Mouse (Mus musculus) gastrocnemius, adult 2 months (tissue): Measurements from ENCODE around the gene Coil. TPM values are rescaled to one million over a fixed set of nuclear protein-coding genes. Genes with fewer than 3 reads are reported as not detected.
A peak's percentile ranks its signal among the peaks of the same experiment; 100 is the strongest.
"Not testable (repeated sequence)": the region's sequence is repeated elsewhere in the genome, so short reads cannot be mapped to it uniquely, and the experiment has no call there.

ENCODE experiments used
- DNase-seq: peaks from one replicate; pipeline ENCODE4 v3.0.0; 2022
- H3K27ac ChIP-seq: fragments of 200-600 bp; 2 replicates; pipeline ENCODE4 v1.8.1; 2022; ENCODE audit warnings: mild to moderate bottlenecking
- H3K4me3 ChIP-seq: fragments of 200-600 bp; 2 replicates; pipeline ENCODE4 v1.8.1; 2022; ENCODE audit warnings: mild to moderate bottlenecking, moderate library complexity
- CTCF ChIP-seq: fragments of 200-600 bp; IDR thresholded peaks from 2 replicates; pipeline ENCODE4 v1.8.1; 2022; ENCODE audit warnings: antibody characterized with exemption, mild to moderate bottlenecking, moderate library complexity
- intact Hi-C: fragments of 180-260 bp; cut with DNase I; formaldehyde crosslinking; loops from one replicate; pipeline ENCODE4 v1.15.1; 2025
- total RNA-seq, 2 experiments: library from RNA; stranded (reverse); gene quantifications; 2 replicates each; pipeline ENCODE4 v1.2.3; 2021

The Coil gene
- total RNA-seq, 2 experiments from 2014 or later: 3.8 to 4.6 TPM

DNA sequence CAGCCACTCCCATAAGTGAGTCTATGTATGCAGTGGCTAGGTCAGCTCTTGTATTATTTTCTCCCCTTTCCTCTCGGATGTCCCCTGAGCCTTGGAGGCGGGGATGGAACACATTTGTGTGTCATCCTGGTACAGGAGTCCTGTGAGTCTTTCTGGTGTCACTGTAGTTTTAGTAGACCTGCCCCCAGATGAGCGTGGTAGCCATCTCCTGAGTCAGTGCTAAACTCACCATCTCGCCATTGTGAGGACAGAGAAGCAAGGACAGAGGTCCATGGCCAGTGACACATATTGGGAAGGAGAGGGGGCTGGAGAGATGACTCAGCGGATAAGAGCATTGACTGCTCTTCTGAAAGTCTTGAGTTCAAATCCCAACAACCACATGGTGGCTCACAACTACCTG is 7.1 kb downstream of the Coil start:
- intact Hi-C loops: no loop called here
- no peak overlapping the region for H3K4me3 ChIP-seq
- H3K27ac ChIP-seq: no peak overlapping the region
- no peak for TF ChIP-seq CTCF
- DNase-seq: no peak

GRCm38 (mm10) chr11:88981337-88981736 is 11.3 kb downstream of the Coil start:
- Histone ChIP-seq H3K4me3 (no peak overlapping the region), H3K27ac (no peak overlapping the region)
- DNase-seq: no peak
- intact Hi-C loops: no loop called here
- no peak for TF ChIP-seq CTCF

GRCm38 (mm10) chr11:88986616-88987015 is 16.6 kb downstream of the Coil start:
- no peak for TF ChIP-seq CTCF
- intact Hi-C loops: no loop called here

GRCm38 (mm10) chr11:88988956-88989355 is 18.9 kb downstream of the Coil start:
- H3K27ac ChIP-seq: no peak overlapping the region
- intact Hi-C loops: loop anchor here (1.0 kb wide), 1 partner anchor 50 kb away; no protein-coding TSS in a partner anchor
- no peak overlapping the region for H3K4me3 ChIP-seq
- no peak for DNase-seq
- no peak for TF ChIP-seq CTCF

More at GRCm38 (mm10) chr11:88986616-88987015, 16.6 kb downstream of the Coil start:
- Histone ChIP-seq H3K4me3 (no peak overlapping the region), H3K27ac (no peak overlapping the region)
- no peak for DNase-seq

- intact Hi-C loops: loop anchor here (1.0 kb wide), 1 partner anchor 50 kb away; no protein-coding TSS in a partner anchor
- Histone ChIP-seq H3K27ac (no peak overlapping the region), H3K4me3 (no peak overlapping the region)
- peak; percentile 75 for TF ChIP-seq CTCF
- no peak for DNase-seq
Observed at GRCm38 (mm10) chr11:88989530-88989929, 19.5 kb downstream of the Coil start.

- TF ChIP-seq CTCF: no peak
- Histone ChIP-seq H3K27ac (no peak overlapping the region; the same call in 1 of the 2 replicates), H3K4me3 (no peak overlapping the region)
- no peak for DNase-seq
- intact Hi-C loops: loop anchor here (1.0 kb wide), 1 partner anchor 46 kb away; no protein-coding TSS in a partner anchor
Observed at GRCm38 (mm10) chr11:88993186-88993585, 23.1 kb downstream of the Coil start.

- TF ChIP-seq CTCF: peak; percentile 74
- intact Hi-C loops: loop anchor here (1.0 kb wide), 1 partner anchor 46 kb away; no protein-coding TSS in a partner anchor
- DNase-seq: peak; percentile 56
- Histone ChIP-seq H3K27ac (peak overlapping the region; percentile 69), H3K4me3 (no peak overlapping the region)
Observed at GRCm38 (mm10) chr11:88993625-88994024, 23.6 kb downstream of the Coil start.

DNA sequence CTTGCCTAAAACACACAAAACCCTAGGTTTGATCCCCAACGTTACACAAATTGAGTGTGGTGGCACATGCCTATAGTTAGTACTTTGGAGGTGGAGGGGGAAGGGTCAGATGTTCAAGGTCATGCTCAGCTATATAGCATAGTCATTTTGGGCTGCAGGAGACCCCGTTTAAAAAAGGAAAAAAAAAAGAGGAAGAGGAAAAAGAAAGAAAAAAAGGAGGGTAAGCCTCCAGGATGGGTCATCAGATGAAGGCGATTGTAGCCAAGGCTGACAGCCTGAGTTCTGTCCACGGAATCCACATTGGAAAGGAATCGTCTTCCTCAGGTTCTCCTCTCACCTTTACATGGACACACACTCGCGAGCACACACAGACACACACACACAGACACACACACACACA is 24.4 kb downstream of the Coil start:
- DNase-seq: no peak
- no peak overlapping the region for H3K4me3 ChIP-seq
- no peak for TF ChIP-seq CTCF
- intact Hi-C loops: no loop called here
- peak overlapping the region; percentile 69; the same call in 1 of the 2 replicates for H3K27ac ChIP-seq

GRCm38 (mm10) chr11:88995616-88996015 is 25.6 kb downstream of the Coil start:
- Histone ChIP-seq H3K4me3 (no peak overlapping the region), H3K27ac (peak overlapping the region; percentile 79; the same call in 1 of the 2 replicates)
- intact Hi-C loops: no loop called here
- no peak for TF ChIP-seq CTCF
- DNase-seq: no peak

DNA sequence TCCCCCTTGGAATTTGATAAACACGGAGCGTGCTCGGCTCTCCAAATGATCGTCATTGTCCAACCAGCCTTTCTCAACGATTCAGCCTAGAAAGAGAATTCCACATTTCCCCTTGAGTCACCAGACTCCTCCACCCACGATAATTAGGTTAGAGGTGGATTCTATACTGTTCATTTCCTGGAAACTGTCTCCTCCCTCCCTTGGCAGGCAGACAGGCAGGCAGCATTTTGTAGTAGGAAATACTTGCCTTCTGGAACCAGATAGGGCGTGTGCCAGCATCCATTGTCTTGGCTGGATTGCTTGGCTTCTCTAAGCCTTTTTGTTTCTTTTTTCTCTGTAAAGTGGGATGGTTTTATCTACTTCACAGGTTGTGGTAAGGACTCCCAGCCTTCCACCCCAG is 26.4 kb downstream of the Coil start:
- peak overlapping the region; percentile 11; the same call in 1 of the 2 replicates for H3K4me3 ChIP-seq
- TF ChIP-seq CTCF: no peak
- peak overlapping the region; percentile 79 for H3K27ac ChIP-seq
- intact Hi-C loops: no loop called here
- peak; percentile 42 for DNase-seq

GRCm38 (mm10) chr11:88997343-88997742 is 27.3 kb downstream of the Coil start:
- peak; percentile 54 for TF ChIP-seq CTCF
- DNase-seq, H3K4me3 ChIP-seq, intact Hi-C loops: not testable (repeated sequence)
- peak overlapping the region; percentile 79 for H3K27ac ChIP-seq

DNA sequence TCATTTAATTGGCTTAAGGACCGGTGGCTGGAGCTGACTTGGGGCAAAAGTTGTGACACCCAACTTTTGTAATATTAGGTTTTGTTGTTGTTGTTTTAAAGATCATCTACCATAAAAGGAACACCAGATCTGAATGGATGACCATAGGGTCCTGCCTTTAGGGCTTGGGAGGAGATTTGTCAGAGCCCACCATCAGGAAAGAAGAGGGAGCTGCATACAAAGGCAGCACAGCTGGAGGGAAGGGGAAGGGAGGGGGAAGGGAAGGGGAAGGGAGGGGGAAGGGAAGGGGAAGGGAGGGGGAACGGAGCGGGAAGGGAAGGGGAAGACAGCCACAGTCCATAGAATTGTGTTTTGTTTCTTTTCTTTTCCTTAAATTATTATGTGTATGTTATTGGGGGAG is 28.4 kb downstream of the Coil start:
- DNase-seq: no peak
- TF ChIP-seq CTCF: no peak
- intact Hi-C loops: no loop called here
- peak overlapping the region; percentile 73 for H3K4me3 ChIP-seq
- H3K27ac ChIP-seq: peak overlapping the region; percentile 88

DNA sequence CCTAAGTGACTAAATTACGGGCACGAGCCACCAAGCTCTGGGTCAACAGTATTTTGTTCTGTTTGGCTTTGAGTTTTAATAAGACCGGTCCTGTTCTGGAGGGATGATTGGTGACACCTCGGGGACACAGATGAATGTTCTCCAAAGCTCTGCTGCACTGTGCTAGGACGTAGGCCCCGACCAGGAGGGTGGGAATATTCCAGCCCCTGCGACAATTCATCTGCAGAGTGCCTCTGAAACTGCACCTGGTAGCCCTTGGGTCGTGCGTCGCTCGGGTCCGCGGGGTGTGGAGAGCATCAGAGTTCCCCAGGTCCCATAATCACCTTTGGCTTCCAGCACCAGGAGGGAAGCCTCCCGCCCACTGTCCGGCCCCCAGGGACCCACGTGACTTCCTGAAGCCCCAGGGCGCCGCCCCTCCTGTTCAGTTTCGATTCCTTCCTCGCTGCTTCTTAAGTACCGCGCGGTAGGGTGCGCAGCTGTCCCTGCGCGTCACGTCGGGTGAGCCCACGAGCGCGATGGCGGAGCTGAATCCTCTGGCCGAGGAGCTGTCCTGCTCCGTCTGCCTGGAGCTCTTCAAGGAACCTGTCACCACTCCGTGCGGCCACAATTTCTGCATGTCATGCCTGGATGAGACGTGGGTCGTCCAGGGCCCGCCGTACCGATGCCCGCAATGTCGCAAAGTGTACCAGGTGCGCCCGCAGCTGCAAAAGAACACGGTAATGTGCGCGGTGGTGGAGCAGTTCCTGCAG is 29.1 kb downstream of the Coil start, which contains the start of gene Trim25:
Gene Trim25, plus strand, starts transcription at position 403 of the 749 bp plus-strand sequence.
- intact Hi-C loops: no loop called here
- no peak for TF ChIP-seq CTCF
- DNase-seq: peak; percentile 95
- H3K4me3 ChIP-seq: peak within 1 kb of the TSS; percentile 73
- peak within 1 kb of the TSS; percentile 88 for H3K27ac ChIP-seq
